Mouse (Mus musculus): ENCODE results near the gene Rec114. TPM values are rescaled to one million over a fixed set of nuclear protein-coding genes. Genes with fewer than 3 reads are reported as not detected.

Rec114 gene
- polyA plus RNA-seq (2014; fragmentation: Illumina TruSeq; extraction: RNeasy Lipid Tissue Mini Kit (QIAGEN cat#74804); ENCODE audit: low read depth, low replicate concordance) = 0.76 TPM

DNA sequence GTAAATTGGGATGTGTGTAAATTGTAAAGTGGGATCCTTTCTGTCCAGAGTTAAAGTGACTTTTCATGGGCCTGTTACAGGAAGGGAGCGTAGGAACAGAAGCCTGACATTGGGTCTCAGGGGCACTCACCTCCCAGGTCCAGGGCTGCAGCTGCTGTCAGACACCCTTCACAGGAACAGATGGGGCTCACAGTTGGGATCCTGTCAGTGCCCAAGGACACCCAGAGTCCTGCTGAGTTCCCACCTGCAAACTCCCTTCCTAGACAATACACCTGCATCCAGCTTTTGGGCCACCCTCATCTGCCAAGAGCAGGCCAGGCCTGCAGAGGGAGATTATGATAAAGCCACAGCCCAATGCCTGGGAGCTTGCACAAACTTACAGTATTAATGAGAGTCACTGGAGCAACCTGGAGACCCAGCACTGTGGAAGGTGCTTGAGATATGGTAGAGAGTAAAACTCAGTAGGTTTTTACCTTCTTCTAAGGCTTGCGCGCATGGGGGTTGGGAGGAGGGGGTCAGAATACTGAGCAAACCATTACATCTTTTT lies at the start of gene Rec114:
Rec114 (minus strand) TSS at position 263 of the 547 bp plus-strand sequence.

Other genes with a start within 250 kb of the Rec114 start
- 3.6 TPM for gene Cd276, start 188.5 kb downstream of the Rec114 start, polyA plus RNA-seq (2014; fragmentation: Illumina TruSeq; extraction: RNeasy Lipid Tissue Mini Kit (QIAGEN cat#74804); ENCODE audit: low read depth, low replicate concordance)
- gene Nptn, start 161.7 kb downstream of the Rec114 start, polyA plus RNA-seq (2014; fragmentation: Illumina TruSeq; extraction: RNeasy Lipid Tissue Mini Kit (QIAGEN cat#74804); ENCODE audit: low read depth, low replicate concordance) = 202 TPM
- 6.2 TPM for gene Hcn4, start 79.4 kb upstream of the Rec114 start, polyA plus RNA-seq (2014; fragmentation: Illumina TruSeq; extraction: RNeasy Lipid Tissue Mini Kit (QIAGEN cat#74804); ENCODE audit: low read depth, low replicate concordance)

Measured in heart, adult 10 weeks (tissue).